Mouse (Mus musculus): ENCODE data around the gene Camta2. TPM values are rescaled to one million over a fixed set of nuclear protein-coding genes. Genes with fewer than 3 reads are reported as not detected.

Gene Camta2
- total RNA-seq, 1 experiment = 3.9 TPM

- Histone ChIP-seq H3K4me1 (ENCODE audit: control insufficient read depth in 2 of 2, insufficient read depth in 2 of 2, low read length in 2 of 2, poor library complexity in 1 of 2) (no peaks in the 10 kb centered on the region), H3K27ac (ENCODE audit: insufficient read depth, low read depth, low read length, poor library complexity, severe bottlenecking) (no peak overlapping the region), H3K36me3 (ENCODE audit: control insufficient read depth, insufficient read depth, low read length, poor library complexity, severe bottlenecking) (no peaks in the 10 kb centered on the region), H3K4me3 (ENCODE audit: insufficient read depth in 1 of 2, low read depth in 1 of 2, low read length in 2 of 2, poor library complexity in 1 of 2, severe bottlenecking in 1 of 2) (no peak overlapping the region), H3K9me3 (ENCODE audit: control insufficient read depth, insufficient read depth, low read depth, low read length) (no peaks in the 10 kb centered on the region), H3K9ac (ENCODE audit: insufficient read depth, low read depth, low read length, poor library complexity, severe bottlenecking) (no peak overlapping the region)
- TF ChIP-seq MAFK (IDR thresholded peaks at IDR 0.05; ENCODE audit: insufficient read depth, low read depth, low read length) = no peak
- no peak for TF ChIP-seq ZC3H11A (IDR thresholded peaks at IDR 0.05; ENCODE audit: borderline replicate concordance, low read depth, low read length)
- in situ Hi-C loops (cut with MboI; ENCODE audit: low sequenced_read_pairs in 2 of 2, unreplicated experiment in 2 of 2) = no loop called here
- DNase-seq (ENCODE audit: low read depth, low spot score) = no peak
Observed at GRCm38 (mm10) chr11:70637764-70638163, 50.1 kb downstream of the Camta2 start.

GRCm38 (mm10) chr11:70635601-70636000 lies 52.3 kb downstream of the Camta2 start:
- TF ChIP-seq MAFK (IDR thresholded peaks at IDR 0.05; ENCODE audit: insufficient read depth, low read depth, low read length) = no peak
- TF ChIP-seq ZC3H11A (IDR thresholded peaks at IDR 0.05; ENCODE audit: borderline replicate concordance, low read depth, low read length) = no peak
- TF ChIP-seq HCFC1 (IDR thresholded peaks at IDR 0.05; ENCODE audit: borderline replicate concordance, insufficient read depth, low read length) = no peak
- TF ChIP-seq CHD2 (IDR thresholded peaks at IDR 0.05; ENCODE audit: low read depth, low read length) = no peak
- no peak for TF ChIP-seq ZNF384 (IDR thresholded peaks at IDR 0.05; ENCODE audit: low read depth, low read length)
- H3K9ac ChIP-seq (ENCODE audit: insufficient read depth, low read depth, low read length, poor library complexity, severe bottlenecking) = no peak overlapping the region
- no peak for DNase-seq (ENCODE audit: low read depth, low spot score)
- H3K9me3 ChIP-seq (ENCODE audit: control insufficient read depth, insufficient read depth, low read depth, low read length) = no peaks in the 10 kb centered on the region
- H3K4me3 ChIP-seq (ENCODE audit: insufficient read depth in 1 of 2, low read depth in 1 of 2, low read length in 2 of 2, poor library complexity in 1 of 2, severe bottlenecking in 1 of 2) = no peak overlapping the region
- in situ Hi-C loops (cut with MboI; ENCODE audit: low sequenced_read_pairs in 2 of 2, unreplicated experiment in 2 of 2) = no loop called here
- no peaks in the 10 kb centered on the region for H3K36me3 ChIP-seq (ENCODE audit: control insufficient read depth, insufficient read depth, low read length, poor library complexity, severe bottlenecking)
- H3K27ac ChIP-seq (ENCODE audit: insufficient read depth, low read depth, low read length, poor library complexity, severe bottlenecking) = no peak overlapping the region
- H3K4me1 ChIP-seq (ENCODE audit: control insufficient read depth in 2 of 2, insufficient read depth in 2 of 2, low read length in 2 of 2, poor library complexity in 1 of 2) = no peaks in the 10 kb centered on the region

- H3K9ac ChIP-seq (ENCODE audit: insufficient read depth, low read depth, low read length, poor library complexity, severe bottlenecking) = peak overlapping the region; percentile 43; the same call in 1 of the 2 replicates
- no peaks in the 10 kb centered on the region for H3K9me3 ChIP-seq (ENCODE audit: control insufficient read depth, insufficient read depth, low read depth, low read length)
- H3K27ac ChIP-seq (ENCODE audit: insufficient read depth, low read depth, low read length, poor library complexity, severe bottlenecking) = no peak overlapping the region
- no peak for DNase-seq (ENCODE audit: low read depth, low spot score)
- peaks cover 4 to 10% of the 10 kb centered on the region in 2 experiments; a peak in 1 of 4 replicates for H3K4me1 ChIP-seq (ENCODE audit: control insufficient read depth in 2 of 2, insufficient read depth in 2 of 2, low read length in 2 of 2, poor library complexity in 1 of 2)
- in situ Hi-C loops (cut with MboI; ENCODE audit: low sequenced_read_pairs in 2 of 2, unreplicated experiment in 2 of 2) = no loop called here
- H3K36me3 ChIP-seq (ENCODE audit: control insufficient read depth, insufficient read depth, low read length, poor library complexity, severe bottlenecking) = no peaks in the 10 kb centered on the region
- no peak overlapping the region for H3K4me3 ChIP-seq (ENCODE audit: insufficient read depth in 1 of 2, low read depth in 1 of 2, low read length in 2 of 2, poor library complexity in 1 of 2, severe bottlenecking in 1 of 2)
- no peak for TF ChIP-seq CHD2 (IDR thresholded peaks at IDR 0.05; ENCODE audit: low read depth, low read length)
- no peak for TF ChIP-seq HCFC1 (IDR thresholded peaks at IDR 0.05; ENCODE audit: borderline replicate concordance, insufficient read depth, low read length)
Observed at GRCm38 (mm10) chr11:70630129-70630528, 57.8 kb downstream of the Camta2 start.

DNA sequence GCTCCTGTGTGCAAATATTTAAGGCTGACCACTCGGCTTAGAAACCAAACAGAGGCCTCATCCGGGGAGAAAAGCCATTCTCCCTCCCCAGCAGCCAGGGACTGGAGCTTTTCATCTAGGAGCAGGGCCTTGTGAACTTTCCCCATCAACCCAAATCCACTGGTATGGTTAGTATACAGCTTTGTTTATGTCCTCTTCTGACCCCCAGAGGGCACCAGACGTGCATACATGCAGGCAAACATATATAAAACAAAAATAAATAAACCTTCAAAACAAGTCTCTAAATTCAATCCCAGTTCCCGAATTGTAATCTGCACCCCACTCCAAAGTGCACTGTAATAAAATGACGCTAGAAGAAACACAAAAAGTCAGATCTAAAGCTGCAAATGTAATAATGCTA lies 58.3 kb downstream of the Camta2 start:
- DNase-seq (ENCODE audit: low read depth, low spot score) = no peak
- no peak for TF ChIP-seq ZNF384 (IDR thresholded peaks at IDR 0.05; ENCODE audit: low read depth, low read length)
- no peak for TF ChIP-seq CHD2 (IDR thresholded peaks at IDR 0.05; ENCODE audit: low read depth, low read length)
- no peak for TF ChIP-seq ZC3H11A (IDR thresholded peaks at IDR 0.05; ENCODE audit: borderline replicate concordance, low read depth, low read length)
- TF ChIP-seq HCFC1 (IDR thresholded peaks at IDR 0.05; ENCODE audit: borderline replicate concordance, insufficient read depth, low read length) = no peak
- no peak for TF ChIP-seq MAFK (IDR thresholded peaks at IDR 0.05; ENCODE audit: insufficient read depth, low read depth, low read length)
- in situ Hi-C loops (cut with MboI; ENCODE audit: low sequenced_read_pairs in 2 of 2, unreplicated experiment in 2 of 2) = loop anchor here in 1 of 2 experiments (10.0 kb wide), 1 partner anchor 125 kb away; no protein-coding TSS in a partner anchor
- H3K27ac ChIP-seq (ENCODE audit: insufficient read depth, low read depth, low read length, poor library complexity, severe bottlenecking) = no peak overlapping the region
- no peaks in the 10 kb centered on the region for H3K9me3 ChIP-seq (ENCODE audit: control insufficient read depth, insufficient read depth, low read depth, low read length)
- H3K4me3 ChIP-seq (ENCODE audit: insufficient read depth in 1 of 2, low read depth in 1 of 2, low read length in 2 of 2, poor library complexity in 1 of 2, severe bottlenecking in 1 of 2) = no peak overlapping the region
- H3K36me3 ChIP-seq (ENCODE audit: control insufficient read depth, insufficient read depth, low read length, poor library complexity, severe bottlenecking) = no peaks in the 10 kb centered on the region
- no peak overlapping the region for H3K9ac ChIP-seq (ENCODE audit: insufficient read depth, low read depth, low read length, poor library complexity, severe bottlenecking)
- peaks cover 4 to 11% of the 10 kb centered on the region in 2 experiments; a peak in 1 of 4 replicates for H3K4me1 ChIP-seq (ENCODE audit: control insufficient read depth in 2 of 2, insufficient read depth in 2 of 2, low read length in 2 of 2, poor library complexity in 1 of 2)

- H3K4me1 ChIP-seq (ENCODE audit: control insufficient read depth in 2 of 2, insufficient read depth in 2 of 2, low read length in 2 of 2, poor library complexity in 1 of 2) = peaks cover 4 to 11% of the 10 kb centered on the region in 2 experiments; a peak in 1 of 4 replicates
- no peak for DNase-seq (ENCODE audit: low read depth, low spot score)
- no peaks in the 10 kb centered on the region for H3K9me3 ChIP-seq (ENCODE audit: control insufficient read depth, insufficient read depth, low read depth, low read length)
- H3K27ac ChIP-seq (ENCODE audit: insufficient read depth, low read depth, low read length, poor library complexity, severe bottlenecking) = no peak overlapping the region
- in situ Hi-C loops (cut with MboI; ENCODE audit: low sequenced_read_pairs in 2 of 2, unreplicated experiment in 2 of 2) = loop anchor here in 1 of 2 experiments (10.0 kb wide), 1 partner anchor 126 kb away; no protein-coding TSS in a partner anchor
- no peak overlapping the region for H3K4me3 ChIP-seq (ENCODE audit: insufficient read depth in 1 of 2, low read depth in 1 of 2, low read length in 2 of 2, poor library complexity in 1 of 2, severe bottlenecking in 1 of 2)
- no peak overlapping the region for H3K9ac ChIP-seq (ENCODE audit: insufficient read depth, low read depth, low read length, poor library complexity, severe bottlenecking)
- no peak for TF ChIP-seq MAFK (IDR thresholded peaks at IDR 0.05; ENCODE audit: insufficient read depth, low read depth, low read length)
- H3K36me3 ChIP-seq (ENCODE audit: control insufficient read depth, insufficient read depth, low read length, poor library complexity, severe bottlenecking) = no peaks in the 10 kb centered on the region
Observed at GRCm38 (mm10) chr11:70628431-70628830, 59.5 kb downstream of the Camta2 start.
